Mouse (Mus musculus) inflammation-experienced regulatory T-cells, adult 6 months (primary cell): ENCODE data around the gene Olfr1325. TPM values are rescaled to one million over a fixed set of nuclear protein-coding genes. Genes with fewer than 3 reads are reported as not detected.
"Not testable (repeated sequence)": the region's sequence is repeated elsewhere in the genome, so short reads cannot be mapped to it uniquely, and the experiment has no call there.

Source experiments
- ATAC-seq: one replicate; pipeline ENCODE4 v1.8.0; 2017
- polyA plus RNA-seq, 3 experiments: library from polyadenylated mRNA; unstranded; fragments of 100-300 nt; shearing (Covaris generic); gene quantifications; one replicate each; pipeline ENCODE4 v1.2.1; 2017

Gene Olfr1325
- polyA plus RNA-seq, result not detected

DNA sequence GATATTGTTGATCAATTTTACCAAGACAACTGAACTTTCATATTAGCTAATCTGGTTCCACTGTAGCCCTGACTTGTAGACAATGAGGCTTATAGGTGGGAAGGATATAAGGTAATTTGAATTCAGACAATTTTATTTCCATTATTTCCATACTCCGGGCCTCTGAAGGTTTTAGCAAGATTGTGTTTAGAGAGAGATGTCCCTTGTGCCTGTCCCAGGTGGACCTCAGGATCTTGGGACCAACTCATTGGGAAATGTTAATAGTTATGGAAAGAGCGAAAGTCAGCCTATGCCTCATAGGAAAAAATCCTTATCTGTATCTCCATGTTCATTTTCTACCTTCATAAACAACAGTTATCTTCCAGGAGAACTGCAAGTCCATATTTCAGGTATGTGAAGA, at the start of gene Olfr1325:
Gene Olfr1325 (plus strand): TSS at position 301 of the 400 bp plus-strand sequence.
- no peak for ATAC-seq

DNA sequence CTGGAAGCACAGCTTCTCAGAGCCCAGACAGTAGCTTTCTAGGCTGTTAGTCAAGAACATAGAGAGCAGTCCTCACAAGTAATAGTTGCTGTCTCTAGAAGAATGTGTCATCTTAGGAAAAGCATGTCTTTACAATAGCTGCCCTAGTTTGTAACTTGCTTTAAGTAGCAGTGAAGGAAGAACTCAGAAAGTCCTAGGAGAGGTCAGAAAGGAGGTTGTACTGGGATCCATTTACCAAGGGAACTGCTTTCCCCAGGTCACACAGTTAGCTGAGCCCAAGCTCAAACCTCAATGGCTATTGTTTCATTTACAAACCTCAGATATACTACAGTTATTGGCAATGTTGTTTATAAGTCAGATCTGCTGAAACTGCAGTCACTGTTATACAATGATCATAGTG, 17.7 kb upstream of the Olfr1325 start, which contains the start of gene Olfr1326-ps1:
Gene Olfr1326-ps1 (minus strand): TSS at position 101 of the 400 bp plus-strand sequence.
- no peak for ATAC-seq

DNA sequence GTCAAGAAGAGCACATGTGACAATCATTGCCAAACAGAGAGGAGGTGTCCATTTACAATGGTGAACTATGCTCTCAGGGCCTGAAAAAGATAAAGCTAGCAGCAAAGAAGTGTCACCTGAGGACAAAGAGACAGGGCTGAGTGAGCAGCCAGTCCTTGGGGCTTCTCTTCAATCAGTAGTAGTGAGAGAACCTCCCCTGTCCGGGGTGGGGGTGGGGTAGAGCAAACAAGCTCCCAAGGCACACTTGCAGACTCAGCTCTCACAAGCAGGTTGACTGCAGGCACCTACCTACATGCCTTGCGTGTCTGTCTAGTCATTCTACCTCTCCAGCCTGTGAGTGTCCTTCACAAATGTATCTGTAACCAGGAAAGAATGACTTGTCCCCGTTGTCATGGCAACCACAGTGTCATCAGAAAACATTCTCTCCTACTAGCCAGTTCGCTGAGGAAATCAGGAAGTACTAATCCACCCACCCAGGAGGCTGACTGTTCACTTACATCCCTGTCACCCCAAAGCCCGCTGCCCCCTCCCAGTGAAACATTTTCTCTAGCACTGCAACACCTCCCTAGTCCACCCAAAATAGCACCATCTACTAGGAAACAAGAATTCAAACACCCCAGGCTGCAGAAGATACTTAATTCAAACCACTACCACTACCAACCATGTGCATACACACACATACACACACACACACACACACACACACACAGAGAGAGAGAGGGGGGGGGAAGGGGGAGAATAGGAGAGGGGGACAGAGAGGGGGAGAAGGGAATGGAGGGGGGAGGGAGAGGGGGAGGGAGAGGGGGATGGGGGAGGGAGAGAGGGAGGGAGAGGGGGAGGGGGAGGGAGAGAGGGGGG, 53.2 kb downstream of the Olfr1325 start, which contains the start of gene Gm5640:
Gene Gm5640 (minus strand): TSS at position 170 of the 858 bp plus-strand sequence.
- not testable (repeated sequence) for ATAC-seq

DNA sequence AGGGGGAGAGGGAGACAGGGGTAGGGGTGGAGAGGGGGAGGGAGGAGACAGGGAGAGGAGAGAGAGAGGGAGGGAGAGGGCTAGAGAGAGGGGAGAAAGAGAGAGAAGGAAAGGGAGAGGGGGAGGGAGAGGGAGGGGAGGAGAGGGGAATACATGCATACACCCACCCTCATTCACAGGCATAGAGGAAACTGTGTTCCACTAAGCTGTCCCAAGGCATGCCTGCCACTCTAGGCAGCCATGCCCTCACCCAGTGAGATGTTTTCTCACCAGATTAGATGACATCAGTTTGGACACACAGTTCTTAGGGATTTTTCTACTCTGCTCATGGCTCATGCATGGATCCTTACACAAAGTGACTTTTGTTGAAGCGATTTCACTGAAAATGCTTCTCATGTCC, 53.9 kb downstream of the Olfr1325 start:
- ATAC-seq, result not testable (repeated sequence)

Other genes starting within 250 kb of the Olfr1325 start
- gene Lage3, start 239.1 kb upstream of the Olfr1325 start, polyA plus RNA-seq, result 10 to 100 TPM; 70.0 to 79.0 (median 77.5) TPM
- 10 to 100 TPM; 40.7 to 90.2 (median 68.6) TPM for gene Ubl4a, start 219.5 kb upstream of the Olfr1325 start, polyA plus RNA-seq
- gene Slc10a3, start 219.3 kb upstream of the Olfr1325 start, polyA plus RNA-seq, result 10 to 100 TPM; 18.1 to 31.3 (median 27.1) TPM
- 10 to 100 TPM; 15.0 to 30.8 (median 30.5) TPM for gene Fam3a, start 199.4 kb upstream of the Olfr1325 start, polyA plus RNA-seq
- 10 to 100 TPM; 34.9 to 43.6 (median 39.3) TPM for gene Ikbkg, start 199.4 kb upstream of the Olfr1325 start, polyA plus RNA-seq
- 10 to 100 TPM; 25.4 to 32.9 (median 31.4) TPM for gene G6pdx, start 163.5 kb upstream of the Olfr1325 start, polyA plus RNA-seq
- gene Gm6880, start 111.3 kb upstream of the Olfr1325 start, polyA plus RNA-seq, result not detected
- not detected for gene Olfr1326-ps1, start 17.8 kb upstream of the Olfr1325 start, polyA plus RNA-seq
- gene Gm5640, start 53.0 kb downstream of the Olfr1325 start, polyA plus RNA-seq, result not detected
- not detected for gene Gm6890, start 148.2 kb downstream of the Olfr1325 start, polyA plus RNA-seq
- not detected for gene Gm5936, start 244.5 kb downstream of the Olfr1325 start, polyA plus RNA-seq